Mouse (Mus musculus): ENCODE results near the gene Cope.

DNA sequence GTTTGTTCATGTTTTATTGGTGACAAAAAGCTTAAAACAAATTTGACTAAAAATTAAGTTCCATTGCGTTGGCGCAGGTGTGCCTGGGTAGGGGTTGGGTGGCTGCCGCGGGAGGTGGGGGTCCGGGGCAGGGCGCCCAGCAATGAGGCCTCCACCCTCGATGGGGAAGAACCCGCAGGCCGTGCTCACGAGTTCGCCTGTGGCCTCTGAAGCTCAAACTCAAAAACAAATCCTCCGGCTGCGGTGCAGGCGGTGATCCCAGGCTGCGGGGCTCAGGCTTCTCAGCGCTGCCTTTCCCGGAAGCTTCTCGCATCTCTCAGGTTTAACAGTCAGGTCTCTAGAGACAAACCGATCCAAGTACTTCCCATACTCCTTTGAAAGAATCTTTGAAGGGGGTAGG lies 29.2 kb downstream of the Cope start:
- no peak for TF ChIP-seq POLR2A (IDR thresholded peaks at IDR 0.05; ENCODE audit: insufficient read length, low read depth)
- no peak for TF ChIP-seq USF1 (IDR thresholded peaks at IDR 0.05; ENCODE audit: low read depth)
- no peak for TF ChIP-seq MYOD1 (IDR thresholded peaks at IDR 0.05; ENCODE audit: control insufficient read depth in 1 of 3, insufficient read length in 2 of 3, low read depth in 2 of 3)
- TF ChIP-seq MAX (IDR thresholded peaks at IDR 0.05; ENCODE audit: low read depth), result no peak
- TF ChIP-seq POLR2AphosphoS2 (IDR thresholded peaks at IDR 0.05; ENCODE audit: insufficient read length, low read depth), result no peak
- TF ChIP-seq CEBPB (IDR thresholded peaks at IDR 0.05; ENCODE audit: insufficient read depth, poor library complexity, severe bottlenecking), result no peak
- no peak for TF ChIP-seq TCF12 (IDR thresholded peaks at IDR 0.05; ENCODE audit: insufficient read depth, poor library complexity, severe bottlenecking)
